Mouse (Mus musculus) limb, embryonic 11.5 days (tissue): ENCODE results near the gene Cnn1. TPM values are rescaled to one million over a fixed set of nuclear protein-coding genes. Genes with fewer than 3 reads are reported as not detected.

Experiments used
- ATAC-seq: fragments of 200-750 bp; cut with Nextera tagmentation; 2 replicates; pipeline ENCODE4 v1.8.0; 2017; ENCODE audit warnings: low read depth; ENCODE audit not compliant: insufficient number of reproducible peaks, low FRiP score, low TSS enrichment
- DNase-seq: peaks from one replicate; pipeline ENCODE4 v3.0.0-alpha.2; 2015; ENCODE audit warnings: low spot score
- H3K27ac ChIP-seq: fragments of 300-500 bp; sonication (generic); replicated peaks from 2 replicates; pipeline ENCODE4 v1.5.1; 2014; ENCODE audit warnings: low read depth, mild to moderate bottlenecking, low read length
- H3K27me3 ChIP-seq: fragments of 300-500 bp; sonication (generic); 2 replicates; pipeline ENCODE4 v1.6.1; 2014; ENCODE audit warnings: mild to moderate bottlenecking, low read length, mixed read lengths; ENCODE audit not compliant: control insufficient read depth, insufficient read depth
- H3K36me3 ChIP-seq: fragments of 300-500 bp; sonication (generic); 2 replicates; pipeline ENCODE4 v1.6.1; 2014; ENCODE audit warnings: mild to moderate bottlenecking, low read length, moderate library complexity, mixed read lengths; ENCODE audit not compliant: control insufficient read depth, insufficient read depth
- H3K4me1 ChIP-seq: fragments of 300-500 bp; sonication (generic); 2 replicates; pipeline ENCODE4 v1.6.1; 2014; ENCODE audit warnings: low read length, mixed read lengths; ENCODE audit not compliant: control insufficient read depth, insufficient read depth
- H3K4me2 ChIP-seq: fragments of 300-500 bp; sonication (generic); 2 replicates; pipeline ENCODE4 v1.6.1; 2014; ENCODE audit warnings: low read depth, mild to moderate bottlenecking, moderate library complexity; ENCODE audit not compliant: severe bottlenecking
- H3K4me3 ChIP-seq: fragments of 300-500 bp; sonication (generic); 2 replicates; pipeline ENCODE4 v1.5.1; 2014; ENCODE audit warnings: low read depth, low read length
- H3K9ac ChIP-seq: fragments of 300-500 bp; sonication (generic); 2 replicates; pipeline ENCODE4 v1.6.1; 2014; ENCODE audit warnings: mild to moderate bottlenecking, low read length
- H3K9me3 ChIP-seq: fragments of 300-500 bp; sonication (generic); 2 replicates; pipeline ENCODE4 v1.6.1; 2016; ENCODE audit warnings: low read length; ENCODE audit not compliant: control insufficient read depth
- WGBS: fragments of 180-500 bp; shearing (Covaris S2); extraction: QIAGEN DNeasy Blood & Tissue Kit; methylation state at CpG from one replicate; pipeline ENCODE4 v1.1.7; 2014; 5-methylcytosine and 5-hydroxymethylcytosine counted together
- polyA plus RNA-seq: library from polyadenylated mRNA; unstranded; fragments of >200 nt; fragmentation: Nextera tagmentation; extraction: Ambion mirVana; gene quantifications from 2 replicates; pipeline ENCODE4 v1.2.1, GENCODE M21; 2014

Cnn1 gene
- polyA plus RNA-seq, 1 experiment from 2014 or later: 0.84 TPM

GRCm38 (mm10) chr9:22087034-22087618 is 11.9 kb upstream of the Cnn1 start:
- H3K4me2 ChIP-seq: no peak overlapping the region
- peaks cover 6% of the 10 kb centered on the region; the same call in 1 of the 2 replicates for H3K4me1 ChIP-seq
- H3K36me3 ChIP-seq: no peaks in the 10 kb centered on the region
- no peak overlapping the region for H3K4me3 ChIP-seq
- DNase-seq (no peak), ATAC-seq (no peak)
- H3K9me3 ChIP-seq: no peaks in the 10 kb centered on the region
- H3K27ac ChIP-seq: no peak overlapping the region
- 82% methylated on average over 2 of the region's 2 CpGs for WGBS
- H3K9ac ChIP-seq: no peak overlapping the region
- no peaks in the 10 kb centered on the region for H3K27me3 ChIP-seq

- H3K27me3 ChIP-seq: no peaks in the 10 kb centered on the region
- H3K9ac ChIP-seq: no peak overlapping the region
- ATAC-seq (no peak), DNase-seq (no peak)
- 97% methylated on average over 7 of the region's 7 CpGs for WGBS
- no peaks in the 10 kb centered on the region for H3K9me3 ChIP-seq
- H3K4me1 ChIP-seq: peaks cover 6% of the 10 kb centered on the region; the same call in 1 of the 2 replicates
- no peak overlapping the region for H3K4me3 ChIP-seq
- H3K36me3 ChIP-seq: no peaks in the 10 kb centered on the region
- no peak overlapping the region for H3K4me2 ChIP-seq
- no peak overlapping the region for H3K27ac ChIP-seq
Measured at GRCm38 (mm10) chr9:22089281-22089680, 9.7 kb upstream of the Cnn1 start.

DNA sequence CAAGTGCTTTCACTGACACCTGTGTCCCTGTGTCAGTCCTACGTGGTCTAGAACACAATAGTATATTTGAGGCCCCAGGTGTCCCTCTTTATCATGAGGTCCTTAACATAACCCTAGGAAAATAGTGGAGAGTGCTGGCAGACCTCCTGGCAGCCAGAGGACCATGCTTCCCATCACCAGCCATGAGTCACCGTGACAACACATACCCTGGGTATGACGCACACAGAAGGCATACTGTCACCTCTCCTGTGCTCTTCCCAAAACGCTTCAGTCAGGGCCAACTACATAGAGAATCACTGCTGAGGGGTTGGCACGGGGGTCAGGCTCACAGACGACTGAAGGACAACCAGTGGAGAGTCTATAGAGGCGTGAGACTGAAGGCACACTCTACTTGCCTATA is 9.0 kb upstream of the Cnn1 start:
- no peak for ATAC-seq
- H3K27ac ChIP-seq: no peak overlapping the region
- no peaks in the 10 kb centered on the region for H3K27me3 ChIP-seq
- H3K9me3 ChIP-seq: no peaks in the 10 kb centered on the region
- 86% methylated on average over 7 of the region's 7 CpGs for WGBS
- no peak overlapping the region for H3K9ac ChIP-seq
- H3K4me2 ChIP-seq: no peak overlapping the region
- no peaks in the 10 kb centered on the region for H3K36me3 ChIP-seq
- DNase-seq: no peak
- H3K4me3 ChIP-seq: no peak overlapping the region
- H3K4me1 ChIP-seq: peaks cover 6% of the 10 kb centered on the region; the same call in 1 of the 2 replicates

- no peak overlapping the region for H3K27ac ChIP-seq
- peaks cover 2% of the 10 kb centered on the region; the same call in 1 of the 2 replicates for H3K27me3 ChIP-seq
- WGBS: 90% methylated on average over 6 of the region's 6 CpGs
- ATAC-seq: no peak
- H3K36me3 ChIP-seq: no peaks in the 10 kb centered on the region
- H3K4me1 ChIP-seq: no peaks in the 10 kb centered on the region
- no peaks in the 10 kb centered on the region for H3K9me3 ChIP-seq
- H3K4me2 ChIP-seq: no peak overlapping the region
- no peak for DNase-seq
- no peak overlapping the region for H3K4me3 ChIP-seq
- H3K9ac ChIP-seq: no peak overlapping the region
Measured at GRCm38 (mm10) chr9:22092746-22093145, 6.3 kb upstream of the Cnn1 start.

DNA sequence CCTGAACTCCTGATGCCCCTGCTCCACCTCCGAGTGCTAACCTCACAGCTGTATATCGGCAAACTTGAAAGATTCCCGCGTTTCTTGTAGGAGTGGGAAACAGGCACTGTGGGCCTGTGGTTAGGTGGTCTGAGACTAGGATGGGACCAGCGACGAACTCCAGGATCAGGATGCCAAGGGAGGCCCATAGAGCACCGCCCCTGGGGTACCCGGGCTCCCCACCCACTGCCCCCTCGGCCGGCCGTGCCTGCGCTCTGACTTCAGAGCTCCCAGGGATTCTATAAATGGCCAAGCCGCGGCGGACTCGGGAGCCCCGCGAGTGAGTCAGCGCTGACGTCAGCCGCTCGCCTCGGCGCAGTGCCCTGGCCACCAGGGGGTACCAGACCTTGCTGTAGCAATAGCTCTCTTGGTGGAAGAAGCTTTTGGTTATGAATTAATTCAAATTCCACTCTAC is 3.1 kb upstream of the Cnn1 start:
- no peak overlapping the region for H3K27ac ChIP-seq
- H3K4me3 ChIP-seq: peak overlapping the region; percentile 28
- DNase-seq (peak; percentile 85), ATAC-seq (peak; percentile 51)
- WGBS: 3% methylated on average over 24 of the region's 24 CpGs
- no peaks in the 10 kb centered on the region for H3K36me3 ChIP-seq
- H3K27me3 ChIP-seq: peaks cover 27% of the 10 kb centered on the region
- no peaks in the 10 kb centered on the region for H3K9me3 ChIP-seq
- H3K4me2 ChIP-seq: peak overlapping the region; percentile 59
- peak overlapping the region; percentile 59 for H3K9ac ChIP-seq
- H3K4me1 ChIP-seq: 0 out of 2 replicates have a peak, but pooled peaks cover 3% of the 10 kb centered on the region

- DNase-seq (peak; percentile 29), ATAC-seq (no peak)
- peaks cover 32% of the 10 kb centered on the region for H3K27me3 ChIP-seq
- H3K4me3 ChIP-seq: no peak overlapping the region
- no peak overlapping the region for H3K27ac ChIP-seq
- H3K4me1 ChIP-seq: 0 out of 2 replicates have a peak, but pooled peaks cover 3% of the 10 kb centered on the region
- H3K36me3 ChIP-seq: no peaks in the 10 kb centered on the region
- H3K9me3 ChIP-seq: no peaks in the 10 kb centered on the region
- 3% methylated on average over 18 of the region's 18 CpGs for WGBS
- no peak overlapping the region; the same call in 1 of the 2 replicates for H3K4me2 ChIP-seq
- no peak overlapping the region for H3K9ac ChIP-seq
Measured at GRCm38 (mm10) chr9:22099922-22100321, 906 bp downstream of the Cnn1 start.

- Histone ChIP-seq H3K4me3 (no peak overlapping the region), H3K4me1 (no peaks in the 10 kb centered on the region), H3K9me3 (no peaks in the 10 kb centered on the region), H3K27me3 (no peaks in the 10 kb centered on the region), H3K27ac (no peak overlapping the region), H3K4me2 (no peak overlapping the region), H3K9ac (no peak overlapping the region), H3K36me3 (peaks cover 4% of the 10 kb centered on the region; the same call in 1 of the 2 replicates)
- DNase-seq (no peak), ATAC-seq (no peak)
- WGBS: 92% methylated on average over 9 of the region's 9 CpGs
Measured at GRCm38 (mm10) chr9:22108194-22108593, 9.2 kb downstream of the Cnn1 start.

DNA sequence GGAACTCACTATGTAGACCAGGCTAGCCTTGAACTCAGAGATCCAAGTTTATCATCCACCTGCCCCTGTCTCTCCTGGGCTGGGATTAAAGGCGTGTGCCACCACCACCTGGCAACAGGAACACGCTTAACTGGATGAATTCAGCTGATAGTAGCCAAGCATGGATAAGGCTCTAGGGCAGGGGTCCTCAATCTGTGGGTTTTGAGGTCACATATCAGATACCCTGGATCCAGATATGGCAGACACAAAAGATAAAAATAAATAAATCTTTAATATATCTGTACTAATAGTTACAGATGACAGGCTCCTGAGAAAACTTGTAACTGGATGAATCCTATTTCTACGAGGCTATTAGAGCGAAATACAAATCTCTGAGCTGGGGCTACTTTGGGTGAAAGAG is 16.6 kb downstream of the Cnn1 start:
- Histone ChIP-seq H3K4me1 (peaks cover 8% of the 10 kb centered on the region; the same call in 1 of the 2 replicates), H3K4me2 (peak overlapping the region; percentile 73), H3K27ac (no peak overlapping the region), H3K27me3 (no peaks in the 10 kb centered on the region), H3K4me3 (peak overlapping the region; percentile 85; the same call in 1 of the 2 replicates), H3K9me3 (no peaks in the 10 kb centered on the region), H3K36me3 (peaks cover 2% of the 10 kb centered on the region; the same call in 1 of the 2 replicates), H3K9ac (no peak overlapping the region; the same call in 1 of the 2 replicates)
- ATAC-seq: no peak
- 96% methylated on average over 4 of the region's 4 CpGs for WGBS
- DNase-seq: no peak
